Mouse (Mus musculus) gastrocnemius, postnatal 36 days (tissue): Measurements from ENCODE around the gene Cdh13. TPM values are rescaled to one million over a fixed set of nuclear protein-coding genes. Genes with fewer than 3 reads are reported as not detected.

Source experiments
- DNase-seq, 2 experiments: peaks; one replicate each; pipeline ENCODE4 v3.0.0; 2022
- intact Hi-C: fragments of 180-260 bp; cut with DNase I; formaldehyde crosslinking; loops from one replicate; pipeline ENCODE4 v1.15.1; 2025
- total RNA-seq, 2 experiments: library from RNA; stranded (reverse); gene quantifications; 2 replicates each; pipeline ENCODE4 v1.2.3; 2021

Gene Cdh13
- total RNA-seq, 2 experiments from 2014 or later = 110 to 120 TPM

DNA sequence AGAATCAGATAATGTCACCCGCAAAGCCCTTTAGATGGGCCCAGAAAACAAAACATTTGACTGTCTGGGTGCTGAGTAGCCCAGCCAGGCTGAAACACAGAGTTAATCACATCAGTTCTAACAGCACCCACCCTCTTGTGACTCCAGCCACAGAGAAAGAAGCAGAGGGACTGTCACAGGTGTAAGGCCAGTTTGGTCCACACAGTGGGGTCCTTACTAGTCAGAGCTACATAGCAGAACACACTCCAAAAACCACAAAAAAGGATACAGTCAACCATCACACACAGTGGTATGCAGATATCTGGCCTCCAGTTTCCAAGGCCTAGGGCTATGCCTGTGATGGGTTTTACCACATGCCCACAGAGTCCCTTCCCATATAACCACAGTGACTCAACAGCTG is 703.3 kb downstream of the Cdh13 start:
- intact Hi-C loops = no loop called here
- no peak for DNase-seq

DNA sequence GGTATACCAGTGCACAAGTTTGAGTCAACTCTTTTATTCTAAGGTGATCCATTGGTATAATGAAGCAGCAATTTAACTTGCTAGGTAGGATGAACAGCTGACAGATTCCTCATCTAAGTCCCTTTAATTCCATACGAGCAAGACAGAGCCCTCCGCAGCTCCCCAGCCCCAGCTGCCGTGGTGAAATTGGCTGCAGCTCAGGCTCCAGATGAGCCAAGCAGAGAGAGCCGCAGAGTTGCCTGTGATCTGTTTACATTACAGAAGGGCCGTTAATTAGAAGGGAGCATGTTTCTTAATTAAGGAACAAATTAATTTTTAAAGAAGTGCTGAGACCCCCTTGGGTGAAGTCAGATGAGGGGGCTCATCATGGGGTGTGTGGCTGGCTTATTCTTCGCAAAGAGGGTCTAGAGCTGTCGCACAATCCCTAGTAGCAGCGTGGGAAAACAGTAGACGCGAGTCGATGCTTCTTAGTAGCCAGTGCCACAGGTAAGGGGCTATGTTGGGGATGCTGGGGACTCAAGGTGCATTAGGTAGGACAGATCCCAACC is 712.2 kb downstream of the Cdh13 start:
- intact Hi-C loops = no loop called here
- no peak for DNase-seq

DNA sequence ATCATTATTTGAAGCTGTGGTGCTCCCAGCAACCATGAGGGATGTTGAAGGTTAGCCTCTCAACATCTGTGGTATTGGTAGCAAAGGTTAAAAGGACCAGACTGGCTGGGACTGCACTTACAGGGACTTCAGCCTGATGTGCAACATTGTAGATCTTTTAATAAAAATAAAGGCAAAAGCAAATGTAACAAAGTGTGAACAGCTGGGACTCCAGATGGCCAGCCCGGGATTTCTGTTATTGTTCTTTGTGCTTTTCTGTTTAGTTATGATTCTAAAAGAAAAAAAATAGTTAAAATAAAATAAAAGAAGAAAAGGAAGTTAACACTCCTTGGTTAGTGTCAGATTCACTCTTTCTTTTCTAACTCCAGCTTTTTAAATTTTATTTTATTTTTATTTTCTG is 717.1 kb downstream of the Cdh13 start:
- intact Hi-C loops = no loop called here
- DNase-seq = no peak

- intact Hi-C loops = no loop called here
- DNase-seq = no peak
Measured at GRCm38 (mm10) chr8:119004821-119005220, 721.3 kb downstream of the Cdh13 start.

DNA sequence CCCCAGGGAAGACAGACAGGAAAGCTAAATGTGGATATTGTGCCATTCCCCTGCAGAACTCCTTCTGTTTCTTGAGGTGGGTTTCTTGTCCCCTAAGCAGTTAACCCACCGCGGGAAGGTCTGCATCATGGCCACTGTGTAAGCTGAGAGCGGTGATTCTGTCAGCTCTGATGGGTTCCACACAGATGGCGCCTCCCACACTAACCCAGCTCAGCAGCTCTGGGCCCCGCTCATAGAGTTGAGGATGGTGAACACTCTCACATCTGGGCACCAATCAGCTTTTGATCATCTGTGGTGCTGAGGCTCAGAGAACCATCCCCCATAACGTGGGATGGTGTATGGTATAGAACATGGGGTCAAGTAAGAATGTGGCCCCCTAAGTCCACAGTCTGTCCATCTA is 735.1 kb downstream of the Cdh13 start:
- DNase-seq = no peak
- intact Hi-C loops = no loop called here

GRCm38 (mm10) chr8:119020781-119021180 is 737.2 kb downstream of the Cdh13 start:
- no peak for DNase-seq
- intact Hi-C loops = no loop called here

DNA sequence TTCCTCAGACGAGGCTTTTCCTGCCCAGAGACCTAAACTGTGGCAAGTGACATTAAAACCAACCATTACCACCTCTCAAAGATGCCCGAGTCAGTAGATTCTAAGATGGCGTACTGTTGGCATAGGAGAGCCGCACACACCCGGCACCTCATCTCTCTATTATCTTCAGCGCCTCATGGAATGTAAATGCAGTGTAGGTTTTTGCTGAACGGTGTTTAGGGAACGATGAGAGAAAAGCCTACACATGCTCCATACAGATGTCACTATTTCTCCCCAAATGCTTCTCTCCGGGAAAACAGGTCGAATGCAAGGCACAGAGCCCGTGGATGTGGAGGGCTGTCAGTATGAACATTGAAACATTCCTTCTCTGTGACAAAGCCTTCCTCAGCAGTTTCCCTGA is 737.9 kb downstream of the Cdh13 start:
- no peak for DNase-seq
- intact Hi-C loops = no loop called here

- intact Hi-C loops = no loop called here
- no peak for DNase-seq
Measured at GRCm38 (mm10) chr8:119022301-119022870, 738.9 kb downstream of the Cdh13 start.

GRCm38 (mm10) chr8:119033398-119033797 is 749.9 kb downstream of the Cdh13 start:
- intact Hi-C loops = no loop called here
- DNase-seq = no peak

DNA sequence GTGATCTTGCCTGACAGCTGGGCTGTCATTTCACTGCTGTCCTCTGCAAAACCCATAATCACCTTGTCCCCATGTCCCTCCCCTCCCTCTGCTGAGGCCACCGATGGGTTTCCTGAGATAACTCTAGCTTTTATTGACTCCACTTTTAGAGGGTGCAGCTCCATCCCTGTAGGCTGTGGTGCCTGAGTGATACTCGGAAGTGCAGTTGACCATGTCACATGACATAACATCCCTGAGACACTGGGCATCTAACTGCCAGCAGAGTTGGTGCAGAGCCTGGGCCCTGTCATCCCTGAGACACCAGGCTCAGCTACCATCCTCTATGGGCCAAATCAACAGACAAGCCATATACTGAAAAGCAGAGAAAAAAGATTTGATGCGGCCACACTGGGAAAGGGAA is 750.5 kb downstream of the Cdh13 start:
- intact Hi-C loops = no loop called here
- DNase-seq = no peak

GRCm38 (mm10) chr8:119035126-119035525 is 751.6 kb downstream of the Cdh13 start:
- intact Hi-C loops = no loop called here
- DNase-seq = no peak

DNA sequence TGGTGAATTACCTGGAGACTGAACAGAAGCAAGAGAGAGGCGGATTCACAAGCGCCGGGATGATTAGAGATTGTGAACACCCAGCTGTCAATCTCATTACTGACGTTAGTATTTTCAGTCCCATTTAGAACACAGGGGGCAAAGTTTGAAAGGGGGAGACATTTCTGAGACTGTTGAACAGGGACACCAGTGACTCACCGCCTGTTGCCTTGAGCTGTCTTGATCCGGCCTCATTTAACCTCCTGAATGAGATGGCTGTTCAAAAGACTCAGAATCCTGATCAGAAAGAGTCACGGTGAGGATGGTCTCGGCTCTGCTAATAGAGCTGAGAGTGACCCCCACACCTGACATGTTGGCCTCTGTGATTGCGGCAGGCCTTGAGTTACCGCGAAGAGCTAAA is 754.0 kb downstream of the Cdh13 start:
- intact Hi-C loops = no loop called here
- DNase-seq = no peak

- no peak for DNase-seq
- intact Hi-C loops = no loop called here
Measured at GRCm38 (mm10) chr8:119039358-119039757, 755.8 kb downstream of the Cdh13 start.

DNA sequence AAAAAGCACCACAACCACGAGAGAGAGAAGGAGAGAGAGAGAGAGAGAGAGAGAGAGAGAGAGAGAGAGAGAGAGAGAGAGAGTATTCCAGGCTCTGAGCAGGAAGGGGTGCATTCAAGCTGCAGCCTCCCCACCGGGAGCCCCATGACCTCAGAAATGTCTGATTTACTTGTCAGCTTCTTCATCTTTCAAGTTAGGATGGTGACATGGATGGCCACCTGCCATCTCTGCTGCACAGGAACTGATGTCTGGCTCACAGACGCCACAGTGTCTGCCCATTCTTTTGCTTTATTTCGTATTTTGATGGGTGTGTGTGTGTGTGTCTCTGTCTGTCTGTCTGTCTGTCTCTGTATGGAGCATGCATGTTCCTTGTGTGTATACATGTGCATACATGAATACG is 774.3 kb downstream of the Cdh13 start:
- intact Hi-C loops = no loop called here
- DNase-seq = no peak

- DNase-seq = no peak
- intact Hi-C loops = no loop called here
Measured at GRCm38 (mm10) chr8:119061671-119062070, 778.1 kb downstream of the Cdh13 start.

DNA sequence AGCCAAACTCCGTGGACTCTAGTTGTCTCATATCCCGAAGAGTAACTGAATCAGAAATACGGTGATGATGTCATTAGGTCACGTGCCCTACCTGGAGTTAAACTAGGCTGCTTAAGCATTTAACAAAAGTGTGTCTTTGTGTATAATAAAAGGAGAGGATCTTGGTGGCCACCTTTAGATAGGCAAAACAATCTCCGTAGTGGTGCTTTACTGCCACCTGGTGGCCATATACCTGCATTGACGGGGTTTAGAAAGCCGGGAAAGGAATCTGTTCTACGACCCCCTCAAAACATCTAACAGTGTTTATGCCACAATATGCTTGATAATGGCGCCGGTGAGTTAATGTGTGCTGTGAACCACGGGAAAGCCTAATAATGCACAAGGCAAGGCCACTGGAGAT is 781.0 kb downstream of the Cdh13 start:
- intact Hi-C loops = no loop called here
- peak in 1 of 2 experiments; percentile 15 for DNase-seq

- DNase-seq = no peak
- intact Hi-C loops = no loop called here
Measured at GRCm38 (mm10) chr8:119072291-119072690, 788.8 kb downstream of the Cdh13 start.

- intact Hi-C loops = no loop called here
- no peak for DNase-seq
Measured at GRCm38 (mm10) chr8:119085022-119085421, 801.5 kb downstream of the Cdh13 start.

DNA sequence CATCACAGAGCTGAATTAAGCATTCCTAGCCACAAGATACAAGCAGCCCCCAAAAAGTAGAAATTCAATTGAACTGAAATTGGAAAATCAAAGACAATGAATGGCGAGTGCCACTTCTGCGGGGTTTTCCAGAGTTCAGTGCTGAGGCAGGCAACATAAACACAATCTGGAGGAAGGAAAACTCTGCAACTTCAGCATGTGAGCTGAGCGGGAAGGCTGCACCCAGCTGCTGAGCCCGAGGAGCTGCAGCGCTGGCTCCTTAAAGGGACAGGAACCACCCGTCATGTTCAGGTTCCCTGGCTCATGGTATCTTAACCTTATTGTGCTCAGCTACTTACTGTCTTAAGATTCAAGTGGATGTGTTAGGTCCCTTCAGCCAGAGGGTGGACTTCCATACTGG is 814.7 kb downstream of the Cdh13 start:
- intact Hi-C loops = no loop called here
- no peak for DNase-seq

- no peak for DNase-seq
- intact Hi-C loops = no loop called here
Measured at GRCm38 (mm10) chr8:119102871-119103270, 819.3 kb downstream of the Cdh13 start.

DNA sequence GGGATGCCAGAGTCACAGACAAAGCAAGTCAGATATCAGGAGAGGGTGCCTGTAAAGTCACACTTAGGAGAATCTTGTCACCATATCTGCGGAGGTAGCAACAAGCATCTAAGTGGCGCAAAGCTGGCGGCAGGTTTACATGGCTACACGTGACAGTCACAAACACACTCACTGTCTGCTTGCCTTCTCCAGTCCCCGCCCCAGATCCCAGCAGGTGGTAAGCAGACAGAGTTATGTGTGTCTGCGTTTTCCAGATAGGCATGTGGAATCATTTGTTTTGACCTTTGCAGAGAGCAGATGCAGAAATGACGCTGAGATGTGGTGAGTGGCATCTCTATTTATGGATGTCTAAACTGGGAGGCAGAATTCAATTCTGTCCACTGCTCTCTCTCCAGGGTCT is 826.1 kb downstream of the Cdh13 start:
- DNase-seq = no peak
- intact Hi-C loops = no loop called here

DNA sequence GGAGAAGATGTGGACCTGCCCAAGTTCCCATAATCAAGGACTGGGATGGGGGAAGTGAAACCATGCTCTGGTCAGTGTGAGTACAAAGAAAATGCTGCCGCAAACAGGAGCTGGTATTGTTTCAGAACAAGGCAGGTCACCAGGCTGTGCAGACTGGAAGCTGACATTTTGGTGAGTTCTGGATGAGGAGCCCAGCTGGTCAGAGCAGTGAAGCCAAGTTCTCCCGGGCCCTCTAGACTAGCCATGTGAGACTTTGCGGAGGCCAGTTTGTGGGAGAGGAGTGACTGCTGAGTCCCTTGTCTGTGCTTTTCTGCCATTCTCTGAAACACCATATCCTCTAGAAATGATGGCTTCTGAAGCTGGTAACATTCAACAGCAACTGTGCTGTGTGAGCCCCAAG is 829.3 kb downstream of the Cdh13 start:
- DNase-seq = no peak
- intact Hi-C loops = no loop called here

DNA sequence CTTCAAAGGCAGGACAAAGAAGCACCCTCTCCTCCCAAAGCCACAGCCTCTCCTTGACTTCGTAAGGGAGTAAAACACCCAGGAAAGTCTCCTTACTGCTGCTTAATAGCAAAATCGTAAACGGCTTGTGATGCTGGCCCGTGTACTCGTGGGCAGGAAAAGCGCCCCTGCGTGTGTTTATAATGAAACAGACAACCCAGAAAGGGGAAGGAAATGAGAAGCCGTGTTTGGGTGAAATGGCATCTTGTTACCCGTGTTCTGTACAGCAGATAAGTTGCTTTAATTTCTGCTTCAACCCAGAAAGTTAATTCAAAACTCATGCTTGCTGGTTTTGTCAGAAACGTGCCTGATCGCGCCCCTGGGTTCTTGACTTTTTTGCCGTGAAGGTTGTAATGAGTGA is 837.7 kb downstream of the Cdh13 start:
- DNase-seq = no peak
- intact Hi-C loops = no loop called here
